Mouse (Mus musculus): ENCODE data around the gene Cldn5. TPM values are rescaled to one million over a fixed set of nuclear protein-coding genes. Genes with fewer than 3 reads are reported as not detected.

Cldn5 gene
- 98.6 and 114 TPM in 2 replicates for polyA plus RNA-seq (2012; rRNA removed)

DNA sequence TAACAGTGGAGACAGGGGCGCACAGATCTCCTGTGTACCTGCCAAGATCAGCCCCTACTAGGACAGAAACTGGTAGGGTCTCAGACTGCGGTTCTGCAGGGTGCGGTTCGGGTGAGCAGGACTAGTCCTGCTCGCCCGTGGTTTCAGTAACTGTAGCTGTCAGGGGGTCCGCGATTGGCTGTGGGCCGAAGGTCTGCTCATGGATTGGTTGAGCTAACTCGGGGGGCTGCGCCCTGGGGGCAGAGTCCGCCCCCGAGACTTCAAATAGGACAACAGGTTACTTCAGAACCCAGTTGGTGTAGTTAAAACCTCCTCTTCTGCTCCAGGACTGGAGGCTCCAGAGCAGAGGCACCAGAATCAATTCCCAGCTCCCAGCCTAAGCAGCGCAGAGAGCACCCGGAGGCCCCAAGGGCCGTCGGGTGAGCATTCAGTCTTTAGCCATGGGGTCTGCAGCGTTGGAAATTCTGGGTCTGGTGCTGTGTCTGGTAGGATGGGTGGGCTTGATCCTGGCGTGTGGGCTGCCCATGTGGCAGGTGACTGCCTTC is at the start of gene Cldn5:
Gene Cldn5 (plus strand): TSS at position 292 of the 545 bp plus-strand sequence.
- DNase-seq (ENCODE audit: low read depth), result no peak

DNA sequence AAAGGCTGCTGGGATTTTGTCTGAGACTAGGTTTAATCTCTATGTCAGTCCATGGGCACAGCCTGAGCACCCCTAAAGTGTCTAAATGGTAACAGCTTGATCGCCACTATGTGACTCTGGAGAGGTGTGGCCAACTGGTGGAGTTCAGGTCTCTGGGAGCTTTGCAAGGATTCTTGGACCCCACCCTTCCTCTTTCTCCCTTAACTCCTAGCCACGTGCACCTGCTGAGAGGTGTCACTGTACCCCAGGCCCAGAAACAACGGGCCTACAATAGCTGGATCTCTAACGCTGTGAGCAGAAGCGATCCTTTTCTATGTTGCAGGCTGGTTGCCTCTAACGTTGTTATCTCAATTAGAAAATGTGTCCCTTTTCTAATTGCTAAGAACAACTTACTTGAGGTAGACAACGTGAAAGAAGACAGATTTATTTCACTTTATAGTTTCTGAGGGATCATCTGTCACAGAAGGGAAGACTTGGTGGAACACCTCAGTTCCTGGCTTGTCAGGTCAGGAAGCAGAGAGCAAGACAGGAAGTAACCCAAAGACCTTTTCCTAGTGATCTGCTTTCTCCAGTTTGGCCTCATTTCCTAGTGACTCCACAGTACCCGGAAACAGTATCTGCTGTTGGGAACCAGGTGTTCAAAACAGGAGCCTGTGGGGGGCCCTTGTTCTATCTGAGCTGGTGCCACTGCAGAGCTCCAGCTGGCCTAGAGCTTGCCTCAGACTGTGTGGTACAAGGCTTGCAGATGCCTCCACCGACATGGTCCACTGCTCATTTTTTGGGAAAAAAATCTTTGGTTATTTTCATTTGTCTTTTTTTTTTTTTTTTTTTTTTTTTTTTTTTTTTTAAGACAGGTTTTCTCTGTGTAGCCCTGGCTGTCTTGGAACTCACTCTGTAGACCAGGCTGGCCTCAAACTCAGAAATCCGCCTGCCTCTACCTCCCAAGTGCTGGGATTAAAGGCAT is 48.8 kb upstream of the Cldn5 start:
- no peak for DNase-seq (ENCODE audit: low read depth)

- DNase-seq (ENCODE audit: low read depth), result no peak
Measured at GRCm38 (mm10) chr16:18729185-18729584, 47.5 kb upstream of the Cldn5 start.

- DNase-seq (ENCODE audit: low read depth), result no peak
Measured at GRCm38 (mm10) chr16:18730640-18731039, 46.0 kb upstream of the Cldn5 start.

DNA sequence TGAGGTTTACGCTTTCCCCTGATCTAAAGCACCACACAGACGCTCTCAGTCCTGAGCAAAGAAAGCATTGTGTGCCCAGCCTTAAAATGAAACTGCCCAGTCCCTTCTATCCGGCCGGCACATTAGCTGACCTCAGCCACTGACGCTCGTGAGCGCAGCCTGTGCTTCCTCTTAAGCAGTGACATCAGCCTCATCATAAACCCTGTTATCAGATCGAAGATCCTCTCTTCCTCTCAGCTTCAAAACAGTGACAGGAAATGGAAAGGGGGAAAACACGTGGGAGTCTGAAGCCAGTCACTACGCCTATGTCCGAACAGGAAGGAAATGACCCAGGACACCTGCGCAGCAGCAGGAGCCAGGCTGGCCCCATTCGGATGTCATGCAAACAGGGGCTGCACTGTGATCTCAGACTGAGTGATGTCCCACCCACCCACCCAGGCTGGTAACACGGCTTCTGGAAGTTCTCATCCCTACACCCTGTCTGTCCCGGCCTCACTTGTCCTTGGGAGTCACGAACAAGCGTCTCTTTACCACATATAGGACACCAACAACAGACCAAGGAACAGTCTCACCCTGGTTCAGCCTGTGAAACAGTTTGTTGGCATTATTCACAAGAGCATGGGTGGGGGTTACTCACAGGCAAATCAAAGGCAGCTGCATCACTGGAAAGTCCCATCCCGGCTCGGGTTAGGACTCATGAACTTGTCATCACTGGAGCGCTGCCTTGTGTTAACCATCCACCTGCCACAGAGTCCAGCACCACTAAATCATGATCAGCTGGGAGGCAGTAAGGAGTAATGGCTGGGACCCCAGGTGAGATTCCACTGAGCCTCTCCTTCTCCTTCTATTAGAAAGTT is 43.3 kb upstream of the Cldn5 start:
- DNase-seq (ENCODE audit: low read depth), result no peak

GRCm38 (mm10) chr16:18738303-18738702 is 38.3 kb upstream of the Cldn5 start:
- DNase-seq (ENCODE audit: low read depth), result no peak

- DNase-seq (ENCODE audit: low read depth), result no peak
Measured at GRCm38 (mm10) chr16:18746268-18747122, 30.2 kb upstream of the Cldn5 start.

DNA sequence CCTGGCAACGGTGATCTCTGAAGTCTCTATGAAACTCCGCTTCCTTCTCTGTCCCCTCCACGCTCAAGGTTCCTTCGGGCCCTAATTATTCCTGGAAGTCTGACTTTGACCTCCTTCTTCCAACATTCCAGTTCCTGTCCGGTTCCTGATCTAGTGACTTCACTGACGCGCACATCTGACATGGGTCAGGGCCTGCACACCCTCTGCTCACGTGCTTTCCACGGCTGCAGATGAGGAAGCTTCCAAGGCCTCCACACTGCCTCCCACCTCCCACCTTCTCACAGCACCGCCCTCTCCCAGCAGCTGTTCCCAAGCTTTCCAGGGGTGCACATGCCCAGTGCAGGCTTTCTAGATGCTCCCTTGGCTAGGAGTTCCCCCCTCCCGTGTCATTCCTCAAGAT is 25.5 kb upstream of the Cldn5 start:
- no peak for DNase-seq (ENCODE audit: low read depth)

DNA sequence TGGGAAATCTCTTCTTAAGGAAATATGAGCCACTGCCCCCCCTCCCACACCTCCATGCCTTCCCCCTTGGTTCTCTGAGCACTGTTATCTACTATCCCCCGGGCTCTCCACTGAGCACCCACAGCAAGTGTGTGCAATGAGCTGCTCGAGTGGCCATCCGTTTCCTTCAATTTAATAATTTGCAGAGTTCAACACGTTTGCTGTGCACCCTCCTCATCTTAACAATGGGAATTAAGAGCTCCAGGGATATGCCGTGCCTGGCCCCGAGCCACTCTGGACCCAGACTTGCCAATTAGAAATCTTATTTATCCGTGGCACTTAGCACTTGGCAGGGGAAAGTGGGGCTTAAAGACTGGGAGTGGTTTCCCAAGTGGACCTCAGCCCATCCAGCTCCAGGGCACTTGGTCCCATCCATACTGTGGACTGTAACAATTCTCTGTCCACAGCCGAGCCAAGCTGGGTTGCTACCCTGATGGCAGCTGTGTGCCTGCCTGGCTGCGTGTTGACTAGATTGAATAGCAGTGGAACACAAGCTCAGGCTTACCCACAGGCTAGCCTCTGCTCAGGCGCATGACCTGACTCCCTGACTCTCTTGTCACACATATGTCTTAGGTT is 24.7 kb upstream of the Cldn5 start:
- no peak for DNase-seq (ENCODE audit: low read depth)

DNA sequence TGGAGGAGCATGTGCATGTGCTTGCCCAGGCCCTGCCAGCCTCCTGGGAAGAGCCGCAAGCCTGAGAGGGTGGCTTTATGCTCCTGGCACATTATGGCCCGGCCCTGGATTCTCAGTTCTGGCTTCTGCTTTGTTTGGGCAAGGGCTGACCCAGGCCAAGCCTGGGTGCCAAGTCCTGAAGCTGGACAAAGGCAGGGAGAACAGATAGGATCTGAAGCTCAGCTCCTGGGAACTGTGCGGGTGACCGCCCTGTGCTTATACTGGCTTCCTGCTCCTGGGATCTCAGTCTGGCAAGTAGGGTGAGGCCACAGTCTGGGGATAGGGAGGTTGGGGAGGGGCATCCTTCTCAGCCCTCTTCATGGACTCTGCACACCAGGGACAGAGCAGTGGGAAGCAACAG is 14.9 kb upstream of the Cldn5 start:
- DNase-seq (ENCODE audit: low read depth), result no peak

- no peak for DNase-seq (ENCODE audit: low read depth)
Measured at GRCm38 (mm10) chr16:18762960-18763359, 13.7 kb upstream of the Cldn5 start.

DNA sequence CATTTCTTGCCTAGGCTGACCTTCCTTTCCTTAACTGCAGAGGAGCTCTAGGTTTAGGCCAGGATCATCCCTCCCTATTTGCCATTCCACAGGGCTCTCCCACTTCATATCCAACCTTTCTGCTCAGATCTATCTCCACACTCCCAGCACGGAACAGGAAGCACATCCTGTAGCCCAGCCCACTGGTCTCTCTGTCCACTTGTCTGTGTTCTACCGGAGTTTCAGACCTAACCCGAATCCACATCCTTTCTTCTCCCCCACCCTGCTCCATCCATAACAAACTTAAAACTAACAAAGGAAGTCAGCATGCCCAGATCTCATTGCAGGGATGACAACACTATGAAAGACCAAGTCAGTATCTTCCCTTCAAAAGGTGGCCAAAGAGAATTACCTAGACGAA is 10.3 kb upstream of the Cldn5 start:
- no peak for DNase-seq (ENCODE audit: low read depth)

DNA sequence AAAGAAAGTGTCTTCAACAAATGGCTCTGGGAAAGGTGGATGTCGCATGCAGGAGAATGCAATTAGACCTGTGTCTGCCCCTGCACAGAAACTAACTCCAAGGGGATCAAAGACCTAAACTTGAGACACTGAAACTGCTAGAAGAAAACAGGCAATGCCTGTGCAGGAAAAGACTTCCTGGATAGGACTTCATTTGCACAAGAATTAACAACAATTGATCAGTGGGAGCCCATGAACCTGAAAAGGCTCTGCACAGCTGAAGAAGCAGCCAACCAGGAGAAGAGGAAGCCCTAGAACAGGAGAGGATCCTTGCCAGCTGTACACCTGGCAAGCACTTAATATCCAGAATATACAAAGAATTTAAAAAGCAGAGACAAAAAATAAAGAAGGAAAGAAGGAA is 7.1 kb upstream of the Cldn5 start:
- DNase-seq (ENCODE audit: low read depth), result no peak

DNA sequence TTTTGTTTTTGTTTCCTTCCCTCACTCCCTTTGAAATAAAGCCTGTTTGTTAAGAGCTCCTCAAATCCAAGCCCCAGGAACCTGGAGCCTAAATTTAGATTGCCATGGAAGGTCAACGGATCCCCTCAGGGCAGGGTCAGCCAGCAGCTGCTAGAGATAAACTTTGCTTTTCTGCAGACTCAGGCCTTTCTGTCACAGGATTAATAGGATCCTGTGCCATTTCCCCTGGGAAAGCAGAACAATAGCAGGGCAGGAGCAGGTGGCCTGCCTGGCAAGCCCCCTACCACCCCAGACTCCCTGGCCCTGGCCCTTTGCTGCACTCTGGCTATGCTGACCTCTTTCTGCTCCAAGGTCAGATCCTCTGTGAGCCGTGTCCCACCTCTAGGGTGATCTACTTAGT is 2.7 kb upstream of the Cldn5 start:
- DNase-seq (ENCODE audit: low read depth), result no peak

GRCm38 (mm10) chr16:18775621-18776555 is 759 bp upstream of the Cldn5 start:
- DNase-seq (ENCODE audit: low read depth), result no peak

DNA sequence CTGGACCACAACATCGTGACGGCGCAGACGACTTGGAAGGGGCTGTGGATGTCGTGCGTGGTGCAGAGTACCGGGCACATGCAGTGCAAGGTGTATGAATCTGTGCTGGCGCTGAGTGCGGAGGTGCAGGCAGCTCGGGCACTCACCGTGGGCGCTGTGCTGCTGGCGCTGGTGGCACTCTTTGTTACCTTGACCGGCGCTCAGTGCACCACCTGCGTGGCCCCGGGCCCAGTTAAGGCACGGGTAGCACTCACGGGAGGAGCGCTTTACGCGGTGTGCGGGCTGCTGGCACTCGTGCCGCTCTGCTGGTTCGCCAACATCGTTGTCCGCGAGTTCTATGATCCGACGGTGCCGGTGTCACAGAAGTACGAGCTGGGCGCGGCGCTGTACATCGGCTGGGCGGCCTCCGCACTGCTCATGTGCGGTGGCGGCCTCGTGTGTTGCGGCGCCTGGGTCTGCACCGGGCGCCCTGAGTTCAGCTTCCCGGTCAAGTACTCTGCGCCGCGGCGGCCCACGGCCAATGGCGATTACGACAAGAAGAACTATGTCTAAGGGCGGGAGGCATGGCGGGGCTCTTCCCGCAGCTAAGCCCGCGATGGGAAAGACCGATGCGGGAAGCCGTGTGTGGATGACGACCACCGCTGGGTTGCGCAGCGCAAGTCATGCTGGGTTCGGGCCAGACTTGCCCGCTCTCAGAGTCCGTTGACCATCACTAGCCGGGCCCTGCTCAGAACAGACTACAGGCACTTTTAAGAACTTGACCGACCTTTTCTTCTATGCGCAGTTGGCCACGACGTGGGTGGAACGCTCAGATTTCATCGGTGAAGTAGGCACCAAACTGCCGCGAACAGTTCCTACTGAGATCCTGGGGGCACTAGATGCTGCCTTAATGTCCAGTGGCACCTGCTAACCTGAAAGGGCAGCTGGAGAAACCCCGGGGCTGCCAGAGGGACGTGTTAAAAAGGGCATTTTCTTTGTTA is 744 bp downstream of the Cldn5 start:
- DNase-seq (ENCODE audit: low read depth), result no peak

- DNase-seq (ENCODE audit: low read depth), result no peak
Measured at GRCm38 (mm10) chr16:18778461-18778860, 1.8 kb downstream of the Cldn5 start.

GRCm38 (mm10) chr16:18781810-18782209 is 5.2 kb downstream of the Cldn5 start:
- no peak for DNase-seq (ENCODE audit: low read depth)

GRCm38 (mm10) chr16:18785025-18785424 is 8.4 kb downstream of the Cldn5 start:
- no peak for DNase-seq (ENCODE audit: low read depth)
